Comparison of ENCODE assay signal across 8 mouse cellular contexts in genomic region chr17:87200721-87201242, GRCm38 (mm10).
DNase-seq lines count a peak whose midpoint lies in the region; ATAC-seq lines count a peak whose summit lies in the region.

No protein-coding gene starts in this region.

- no peak overlapping the region for H3K9ac ChIP-seq in forebrain, embryonic 13.5 days
- H3K9ac ChIP-seq in hindbrain, embryonic 15.5 days: no peak overlapping the region
- H3K9ac ChIP-seq in limb, embryonic 12.5 days (replicated peaks): no peak overlapping the region
- no peak overlapping the region for H3K9ac ChIP-seq in neural tube, embryonic 13.5 days

- H3K27me3 ChIP-seq in forebrain, embryonic 13.5 days: no peaks in the 10 kb centered on the region
- no peaks in the 10 kb centered on the region for H3K27me3 ChIP-seq in hindbrain, embryonic 15.5 days
- H3K27me3 ChIP-seq in limb, embryonic 12.5 days: no peaks in the 10 kb centered on the region
- no peaks in the 10 kb centered on the region; the same call in 1 of the 2 replicates for H3K27me3 ChIP-seq in neural tube, embryonic 13.5 days

- 66% methylated on average over 3 of the region's 3 CpGs for WGBS in forebrain, embryonic 13.5 days
- WGBS in hindbrain, embryonic 15.5 days: 52% methylated on average over 3 of the region's 3 CpGs
- WGBS in limb, embryonic 12.5 days: 66% methylated on average over 3 of the region's 3 CpGs
- 68% methylated on average over 3 of the region's 3 CpGs for WGBS in neural tube, embryonic 13.5 days

- peak; percentile 79 for ATAC-seq in forebrain, embryonic 13.5 days
- peak; percentile 77 for ATAC-seq in hindbrain, embryonic 15.5 days (ENCODE audit: low FRiP score, low read depth)
- 0 out of 2 replicates have a peak, but pooled peaks have one; percentile 22 for ATAC-seq in limb, embryonic 12.5 days (ENCODE audit: insufficient number of reproducible peaks, insufficient read depth, low FRiP score, low TSS enrichment, low read depth)
- 0 out of 2 replicates have a peak, but pooled peaks have one; percentile 54 for ATAC-seq in neural tube, embryonic 13.5 days (ENCODE audit: low read depth)

- H3K36me3 ChIP-seq in forebrain, embryonic 13.5 days (ENCODE audit: poor library complexity, severe bottlenecking): no peaks in the 10 kb centered on the region
- H3K36me3 ChIP-seq in hindbrain, embryonic 15.5 days: no peaks in the 10 kb centered on the region
- no peaks in the 10 kb centered on the region for H3K36me3 ChIP-seq in limb, embryonic 12.5 days
- no peaks in the 10 kb centered on the region for H3K36me3 ChIP-seq in neural tube, embryonic 13.5 days

- H3K27ac ChIP-seq in forebrain, embryonic 13.5 days: peak overlapping the region; percentile 61; the same call in 1 of the 2 replicates
- H3K27ac ChIP-seq in hindbrain, embryonic 15.5 days (replicated peaks): peak overlapping the region; percentile 43; the same call in 1 of the 2 replicates
- H3K27ac ChIP-seq in limb, embryonic 12.5 days: peak overlapping the region; percentile 83
- H3K27ac ChIP-seq in neural tube, embryonic 13.5 days (replicated peaks): peak overlapping the region; percentile 74

- peaks cover 13% of the 10 kb centered on the region for H3K4me1 ChIP-seq in forebrain, embryonic 13.5 days
- H3K4me1 ChIP-seq in hindbrain, embryonic 15.5 days (replicated peaks): peaks cover 25% of the 10 kb centered on the region
- peaks cover 49% of the 10 kb centered on the region for H3K4me1 ChIP-seq in limb, embryonic 12.5 days (replicated peaks)
- peaks cover 37% of the 10 kb centered on the region for H3K4me1 ChIP-seq in neural tube, embryonic 13.5 days (replicated peaks)

- peak; percentile 14 to 26 for DNase-seq in left cerebral cortex, postnatal 14 days (ENCODE audit: low spot score in 2 of 2)
- DNase-seq in left cerebral cortex, adult 11 months (ENCODE audit: low spot score): no peak
- DNase-seq in adrenal gland, postnatal 10 days: peak; percentile 79
- no peak for DNase-seq in thymus, postnatal 25 days

- H3K4me2 ChIP-seq in forebrain, embryonic 13.5 days: no peak overlapping the region
- H3K4me2 ChIP-seq in hindbrain, embryonic 15.5 days: no peak overlapping the region
- no peak overlapping the region for H3K4me2 ChIP-seq in limb, embryonic 12.5 days
- H3K4me2 ChIP-seq in neural tube, embryonic 13.5 days: no peak overlapping the region

- intact Hi-C loops in left cerebral cortex, postnatal 14 days (cut with DNase I): no loop called here

- no peaks in the 10 kb centered on the region for H3K9me3 ChIP-seq in forebrain, embryonic 13.5 days (replicated peaks)
- no peaks in the 10 kb centered on the region for H3K9me3 ChIP-seq in hindbrain, embryonic 15.5 days
- no peaks in the 10 kb centered on the region for H3K9me3 ChIP-seq in limb, embryonic 12.5 days
- no peaks in the 10 kb centered on the region for H3K9me3 ChIP-seq in neural tube, embryonic 13.5 days

- H3K4me3 ChIP-seq in forebrain, embryonic 13.5 days: no peak overlapping the region
- no peak overlapping the region for H3K4me3 ChIP-seq in hindbrain, embryonic 15.5 days
- no peak overlapping the region for H3K4me3 ChIP-seq in limb, embryonic 12.5 days (replicated peaks)
- no peak overlapping the region for H3K4me3 ChIP-seq in neural tube, embryonic 13.5 days

Comparison
In these comparisons a context has a peak if more than half of its experiments do, and no peak if none do; other contexts are left out.
1. DNase-seq: peak in left cerebral cortex, postnatal 14 days (2 of 2) and adrenal gland, postnatal 10 days (single experiment); none in left cerebral cortex, adult 11 months (single experiment) and thymus, postnatal 25 days (single experiment).
2. ATAC-seq: peak in every context shown above with its lines; median percentile 79 in forebrain, embryonic 13.5 days; 77 in hindbrain, embryonic 15.5 days; 54 in neural tube, embryonic 13.5 days; 22 in limb, embryonic 12.5 days.
3. Peak in every context shown above with its lines, with median percentiles within 50 percentile points of each other: H3K27ac ChIP-seq.